Mouse (Mus musculus) skeletal muscle tissue, adult 2 months (tissue): ENCODE measurements around the gene Pfkfb3.

Experiments used
- DNase-seq: peaks from one replicate; pipeline ENCODE4 v3.0.0-alpha.2; 2012; ENCODE audit warnings: low read depth, low spot score

Gene Pfkfb3

GRCm38 (mm10) chr2:11502255-11502765 is 51.6 kb downstream of the Pfkfb3 start:
- no peak for DNase-seq

GRCm38 (mm10) chr2:11501301-11502254 is 52.3 kb downstream of the Pfkfb3 start:
- peak; percentile 97 for DNase-seq

- peak; percentile 42 for DNase-seq
These were observed 53.2 kb downstream of the Pfkfb3 start for GRCm38 (mm10) chr2:11500666-11501065.

- DNase-seq = no peak
These were observed 57.3 kb downstream of the Pfkfb3 start for GRCm38 (mm10) chr2:11496601-11497031.

GRCm38 (mm10) chr2:11494841-11495255 is 59.0 kb downstream of the Pfkfb3 start:
- DNase-seq = peak; percentile 70

- no peak for DNase-seq
These were observed 61.0 kb downstream of the Pfkfb3 start for GRCm38 (mm10) chr2:11492855-11493254.

GRCm38 (mm10) chr2:11491471-11491870 is 62.4 kb downstream of the Pfkfb3 start:
- no peak for DNase-seq

GRCm38 (mm10) chr2:11490554-11490953 is 63.3 kb downstream of the Pfkfb3 start:
- DNase-seq = no peak

- DNase-seq = no peak
These were observed 70.7 kb downstream of the Pfkfb3 start for GRCm38 (mm10) chr2:11483226-11483625.

GRCm38 (mm10) chr2:11482364-11482763 is 71.5 kb downstream of the Pfkfb3 start:
- DNase-seq = no peak

- no peak for DNase-seq
These were observed 74.9 kb downstream of the Pfkfb3 start for GRCm38 (mm10) chr2:11478960-11479359.

GRCm38 (mm10) chr2:11475316-11475715 is 78.6 kb downstream of the Pfkfb3 start:
- DNase-seq = peak; percentile 13

GRCm38 (mm10) chr2:11464661-11465099 is 89.2 kb downstream of the Pfkfb3 start:
- DNase-seq = peak; percentile 7

- no peak for DNase-seq
These were observed 92.9 kb downstream of the Pfkfb3 start for GRCm38 (mm10) chr2:11460976-11461375.

GRCm38 (mm10) chr2:11458494-11458893 is 95.4 kb downstream of the Pfkfb3 start:
- no peak for DNase-seq

GRCm38 (mm10) chr2:11457904-11458303 is 96.0 kb downstream of the Pfkfb3 start:
- DNase-seq = no peak

- DNase-seq = no peak
These were observed 105.2 kb downstream of the Pfkfb3 start for GRCm38 (mm10) chr2:11448711-11449110.

GRCm38 (mm10) chr2:11447865-11448264 is 106.0 kb downstream of the Pfkfb3 start:
- DNase-seq = no peak

GRCm38 (mm10) chr2:11445722-11446121 is 108.2 kb downstream of the Pfkfb3 start:
- DNase-seq = no peak

- DNase-seq = no peak
These were observed 112.0 kb downstream of the Pfkfb3 start for GRCm38 (mm10) chr2:11441864-11442263.

- no peak for DNase-seq
These were observed 115.5 kb downstream of the Pfkfb3 start for GRCm38 (mm10) chr2:11438231-11438954.

GRCm38 (mm10) chr2:11436353-11436752 is 117.5 kb downstream of the Pfkfb3 start:
- no peak for DNase-seq
